Mouse (Mus musculus) retina, postnatal 1 day (tissue): ENCODE measurements at regions not wholly inside any gene's neighbourhood (a gene's known extent, or its start where the extent isn't known, plus 50 kb on each side); places are given as distances from the start of the nearest gene placed in this dataset.

Source experiments
- DNase-seq: peaks from one replicate; pipeline ENCODE4 v3.0.0-alpha.2; 2012

GRCm38 (mm10) chr15:57542630-57543029, 65.2 kb upstream of the Slc22a22 start:
- no peak for DNase-seq

GRCm38 (mm10) chr15:57535514-57535913, 58.1 kb upstream of the Slc22a22 start:
- no peak for DNase-seq
